In genomic region chr9:107549297-107550074, GRCm38 (mm10) we compare ENCODE assay signal across 27 mouse cellular contexts. TPM values are rescaled to one million over a fixed set of nuclear protein-coding genes. Genes with fewer than 3 reads are reported as not detected.
DNase-seq lines count a peak whose midpoint lies in the region; ATAC-seq and TF ChIP-seq lines count a peak whose summit lies in the region.
"Had no signal": no experiment of that assay in that cellular context is flagged by ENCODE, and none has a peak within 500 bp of the region (broad histone marks: within the 10 kb centered on the region; RNA-seq: fewer than 3 reads in every experiment).

No protein-coding gene starts in this region.

- peaks cover 11% of the 10 kb centered on the region; the same call in 1 of the 2 replicates for H3K36me3 ChIP-seq in lung, embryonic 14.5 days (ENCODE audit: insufficient read depth)
- peaks cover 2% of the 10 kb centered on the region for H3K36me3 ChIP-seq in testis, adult 2 months (ENCODE audit: control insufficient read depth, insufficient read depth, low read length)

- no peak for ATAC-seq in lung, embryonic 14.5 days (ENCODE audit: insufficient read depth)
- ATAC-seq: activated CD4-positive, CD25-positive, alpha-beta regulatory T cell, adult 4 months; CD4-positive, CD25-positive, alpha-beta regulatory T cell, adult 4 months; forebrain, embryonic 13.5 days; forebrain, embryonic 15.5 days; forebrain, postnatal 0 days; Patski had no signal

- 64% methylated on average over 20 of the region's 20 CpGs for WGBS in lung, embryonic 14.5 days

- no peak overlapping the region for H3K4me3 ChIP-seq in lung, embryonic 14.5 days (ENCODE audit: low read depth, low read length)
- peak overlapping the region; percentile 88 for H3K4me3 ChIP-seq in testis, adult 2 months (ENCODE audit: control insufficient read depth, low read depth, low read length)
- H3K4me3 ChIP-seq: embryonic facial prominence, embryonic 12.5 days; forebrain, embryonic 13.5 days; forebrain, embryonic 15.5 days had no signal

- intact Hi-C loops in heart, postnatal 36 days (cut with DNase I), result no loop called here

- no peak for TF ChIP-seq CTCF in lung, embryonic 14.5 days (IDR thresholded peaks at IDR 0.05; ENCODE audit: low read depth)
- no peak for TF ChIP-seq CTCF in testis, adult 2 months (IDR thresholded peaks at IDR 0.05; ENCODE audit: control insufficient read depth, insufficient read depth, insufficient replicate concordance, low read depth, low read length)

- 0 out of 2 replicates have a peak overlapping the region, but pooled peaks have one; percentile 10 for H3K4me2 ChIP-seq in lung, embryonic 14.5 days
- H3K4me2 ChIP-seq: embryonic facial prominence, embryonic 12.5 days; forebrain, embryonic 13.5 days; forebrain, embryonic 15.5 days had no signal

- no peak overlapping the region for H3K27ac ChIP-seq in lung, embryonic 14.5 days (ENCODE audit: low read depth)
- H3K27ac ChIP-seq in testis, adult 2 months (ENCODE audit: control insufficient read depth, insufficient read depth, low read depth, low read length), result peak overlapping the region; percentile 12; the same call in 1 of the 2 replicates
- H3K27ac ChIP-seq: embryonic facial prominence, embryonic 12.5 days; forebrain, embryonic 13.5 days; forebrain, embryonic 15.5 days had no signal

- TF ChIP-seq POLR2A in testis, adult 2 months (IDR thresholded peaks at IDR 0.05; ENCODE audit: control insufficient read depth, low read depth, low read length), result peak; percentile 35; the same call in 1 of the 2 replicates

- H3K4me1 ChIP-seq in lung, embryonic 14.5 days (ENCODE audit: insufficient read depth), result peaks cover 29% of the 10 kb centered on the region
- peaks cover 18% of the 10 kb centered on the region for H3K4me1 ChIP-seq in testis, adult 2 months (ENCODE audit: control insufficient read depth, insufficient read depth, low read length)

- no peaks in the 10 kb centered on the region for H3K27me3 ChIP-seq in lung, embryonic 14.5 days (ENCODE audit: insufficient read depth, low read length)
- no peaks in the 10 kb centered on the region for H3K27me3 ChIP-seq in testis, adult 2 months (ENCODE audit: control insufficient read depth, insufficient read depth, low read length)
- H3K27me3 ChIP-seq: CH12.LX, Patski had no signal

- no peaks in the 10 kb centered on the region for H3K9me3 ChIP-seq in lung, embryonic 14.5 days (ENCODE audit: low read depth, low read length)
- H3K9me3 ChIP-seq: embryonic facial prominence, embryonic 12.5 days; forebrain, embryonic 13.5 days; forebrain, embryonic 15.5 days; G1E had no signal

- H3K9ac ChIP-seq in lung, embryonic 14.5 days, result no peak overlapping the region
- H3K9ac ChIP-seq: embryonic facial prominence, embryonic 12.5 days; forebrain, embryonic 13.5 days; forebrain, embryonic 15.5 days; forebrain, postnatal 0 days had no signal

- peak; percentile 13 for DNase-seq in adrenal gland, adult 8-10 months
- DNase-seq in adrenal gland, postnatal 36 days, result no peak
- DNase-seq in heart, adult 11 months, result peak; percentile 94
- DNase-seq in heart, postnatal 36 days, result no peak
- no peak for DNase-seq in lung, embryonic 14.5 days
- DNase-seq in lung, postnatal 4 days, result no peak
- no peak for DNase-seq in testis, postnatal 14 days (ENCODE audit: low spot score)
- DNase-seq: adrenal gland, postnatal 10 days; adrenal gland, postnatal 25 days; B cell, adult 2 months; cerebellum, adult 18-20 months; cerebellum, adult 8-10 months; cerebellum, adult 9-11 months; cerebellum, postnatal 14 days; cerebellum, postnatal 36 days; embryo, embryonic 11 days; forebrain, postnatal 0 days had no signal

RNA-seq across cellular contexts. Expression of gene Rassf1, which starts 1.9 kb away (rescaled TPM):
- 10 to 100 TPM; 16.1 to 33.1 (median 26.2) TPM for total RNA-seq in adrenal gland, adult 8-10 months (2022)
- total RNA-seq in adrenal gland, postnatal 36 days (2021), result 10 to 100 TPM; 20.4 to 21.6 TPM
- total RNA-seq in heart, postnatal 36 days (2021), result 10 to 100 TPM; 16.5 to 17.3 TPM
- polyA plus RNA-seq in lung, embryonic 14.5 days (2014; fragmentation: Nextera tagmentation; extraction: Ambion mirVana), result 51.3 and 54.1 TPM in 2 replicates
- polyA plus RNA-seq in testis, adult 2 months (2012; rRNA removed), result 62.8 and 63.4 TPM in 2 replicates

RNA-seq across cellular contexts. Expression of gene Zmynd10, which starts 2.4 kb away (rescaled TPM):
- 1 to 10 TPM in 1 of 4 experiments, under 1 TPM in 2, not detected in 1; 0.41 to 1.7 (median 0.62) TPM for total RNA-seq in adrenal gland, adult 8-10 months (2022)
- under 1 TPM; 0.20 to 0.66 TPM for total RNA-seq in adrenal gland, postnatal 36 days (2021)
- not detected for total RNA-seq in heart, postnatal 36 days (2021)
- 1.1 and 1.2 TPM in 2 replicates for polyA plus RNA-seq in lung, embryonic 14.5 days (2014; fragmentation: Nextera tagmentation; extraction: Ambion mirVana)
- 245 and 272 TPM in 2 replicates for polyA plus RNA-seq in testis, adult 2 months (2012; rRNA removed)
- total RNA-seq: adrenal gland, postnatal 10 days; common myeloid progenitor, adult 5-6 weeks had no signal

RNA-seq across cellular contexts. Expression of gene Nprl2, which starts 7.5 kb away (rescaled TPM):
- 10 to 100 TPM; 30.3 to 35.9 (median 32.0) TPM for total RNA-seq in adrenal gland, adult 8-10 months (2022)
- total RNA-seq in adrenal gland, postnatal 36 days (2021), result 10 to 100 TPM; 27.9 to 29.2 TPM
- total RNA-seq in heart, postnatal 36 days (2021), result 10 to 100 TPM; 17.5 to 18.5 TPM
- polyA plus RNA-seq in lung, embryonic 14.5 days (2014; fragmentation: Nextera tagmentation; extraction: Ambion mirVana), result 32.9 and 34.6 TPM in 2 replicates
- 34.7 and 40.3 TPM in 2 replicates for polyA plus RNA-seq in testis, adult 2 months (2012; rRNA removed)

RNA-seq across cellular contexts. Expression of gene Cyb561d2, which starts 7.5 kb away (rescaled TPM):
- 10 to 100 TPM; 21.1 to 28.3 (median 25.1) TPM for total RNA-seq in adrenal gland, adult 8-10 months (2022)
- total RNA-seq in adrenal gland, postnatal 36 days (2021), result 10 to 100 TPM; 16.7 to 27.4 TPM
- total RNA-seq in heart, postnatal 36 days (2021), result 1 to 10 TPM; 4.7 to 5.3 TPM
- polyA plus RNA-seq in lung, embryonic 14.5 days (2014; fragmentation: Nextera tagmentation; extraction: Ambion mirVana), result 22.9 and 23.0 TPM in 2 replicates
- polyA plus RNA-seq in testis, adult 2 months (2012; rRNA removed), result 28.3 and 29.4 TPM in 2 replicates

RNA-seq across cellular contexts. Expression of gene Tusc2, which starts 13.6 kb away (rescaled TPM):
- 10 to 100 TPM; 55.1 to 64.1 (median 61.8) TPM for total RNA-seq in adrenal gland, adult 8-10 months (2022)
- total RNA-seq in adrenal gland, postnatal 36 days (2021), result 10 to 100 TPM; 45.2 to 52.5 TPM
- 10 to 100 TPM; 35.1 to 35.3 TPM for total RNA-seq in heart, postnatal 36 days (2021)
- 38.2 and 39.0 TPM in 2 replicates for polyA plus RNA-seq in lung, embryonic 14.5 days (2014; fragmentation: Nextera tagmentation; extraction: Ambion mirVana)
- 28.4 and 31.7 TPM in 2 replicates for polyA plus RNA-seq in testis, adult 2 months (2012; rRNA removed)

Comparison
In these comparisons a context has a peak if more than half of its experiments do, and no peak if none do; other contexts are left out.
1. DNase-seq: peak in adrenal gland, adult 8-10 months (single experiment) and heart, adult 11 months (single experiment); none in adrenal gland, postnatal 36 days (0 of 2), heart, postnatal 36 days (0 of 2), lung, embryonic 14.5 days (single experiment), lung, postnatal 4 days (0 of 2) and testis, postnatal 14 days (single experiment).